In genomic region chr2:132020420-132020819, GRCm38 (mm10) we compare ENCODE assay signal across 9 mouse cellular contexts. TPM values are rescaled to one million over a fixed set of nuclear protein-coding genes. Genes with fewer than 3 reads are reported as not detected.
A peak's percentile ranks its signal among the peaks of the same experiment; 100 is the strongest.
DNase-seq lines count a peak whose midpoint lies in the region; ATAC-seq and TF ChIP-seq lines count a peak whose summit lies in the region.
"Had no signal": no experiment of that assay in that cellular context is flagged by ENCODE, and none has a peak within 500 bp of the region (broad histone marks: within the 10 kb centered on the region; RNA-seq: fewer than 3 reads in every experiment).

No protein-coding gene starts in this region.

- no peaks in the 10 kb centered on the region for H3K9me3 ChIP-seq in embryonic facial prominence, embryonic 12.5 days
- no peaks in the 10 kb centered on the region for H3K9me3 ChIP-seq in embryonic facial prominence, embryonic 10.5 days
- H3K9me3 ChIP-seq in kidney, embryonic 15.5 days (replicated peaks) = no peaks in the 10 kb centered on the region
- no peaks in the 10 kb centered on the region for H3K9me3 ChIP-seq in midbrain, embryonic 12.5 days
- H3K9me3 ChIP-seq in midbrain, postnatal 0 days (ENCODE audit: low read length) = no peaks in the 10 kb centered on the region

- no peak for TF ChIP-seq POLR2A in small intestine, adult 2 months (IDR thresholded peaks at IDR 0.05; ENCODE audit: low read depth, low read length)

- H3K27ac ChIP-seq in embryonic facial prominence, embryonic 12.5 days = peak overlapping the region; percentile 30; the same call in 1 of the 2 replicates
- no peak overlapping the region for H3K27ac ChIP-seq in embryonic facial prominence, embryonic 10.5 days (replicated peaks)
- H3K27ac ChIP-seq in kidney, embryonic 15.5 days = 0 out of 2 replicates have a peak overlapping the region, but pooled peaks have one; percentile 54
- 0 out of 2 replicates have a peak overlapping the region, but pooled peaks have one; percentile 5 for H3K27ac ChIP-seq in midbrain, embryonic 12.5 days (replicated peaks)
- H3K27ac ChIP-seq in midbrain, postnatal 0 days (ENCODE audit: low read depth, low read length) = no peak overlapping the region
- peak overlapping the region; percentile 53 for H3K27ac ChIP-seq in small intestine, adult 2 months (ENCODE audit: insufficient read depth, low read depth, low read length)

- H3K36me3 ChIP-seq in embryonic facial prominence, embryonic 12.5 days = no peaks in the 10 kb centered on the region
- no peaks in the 10 kb centered on the region for H3K36me3 ChIP-seq in embryonic facial prominence, embryonic 10.5 days (replicated peaks)
- no peaks in the 10 kb centered on the region for H3K36me3 ChIP-seq in kidney, embryonic 15.5 days
- 0 out of 2 replicates have a peak, but pooled peaks cover 5% of the 10 kb centered on the region for H3K36me3 ChIP-seq in midbrain, embryonic 12.5 days
- H3K36me3 ChIP-seq in midbrain, postnatal 0 days (ENCODE audit: insufficient read depth, low read length) = no peaks in the 10 kb centered on the region
- H3K36me3 ChIP-seq in small intestine, adult 2 months (ENCODE audit: control insufficient read depth, insufficient read depth, low read length) = no peaks in the 10 kb centered on the region

- no peak for ATAC-seq in embryonic facial prominence, embryonic 12.5 days (ENCODE audit: insufficient number of reproducible peaks, insufficient read depth, low FRiP score, low TSS enrichment)
- no peak for ATAC-seq in kidney, embryonic 15.5 days (replicated peaks; ENCODE audit: low FRiP score)
- ATAC-seq in midbrain, embryonic 12.5 days (ENCODE audit: low FRiP score, low read depth) = no peak
- no peak for ATAC-seq in midbrain, postnatal 0 days (ENCODE audit: low FRiP score)

- no peak overlapping the region for H3K9ac ChIP-seq in embryonic facial prominence, embryonic 12.5 days
- no peak overlapping the region for H3K9ac ChIP-seq in kidney, embryonic 15.5 days
- H3K9ac ChIP-seq in midbrain, embryonic 12.5 days (replicated peaks) = no peak overlapping the region
- no peak overlapping the region for H3K9ac ChIP-seq in midbrain, postnatal 0 days (replicated peaks; ENCODE audit: low read length, poor library complexity, severe bottlenecking)

- H3K4me1 ChIP-seq in embryonic facial prominence, embryonic 12.5 days = peaks cover 8% of the 10 kb centered on the region; the same call in 1 of the 2 replicates
- peaks cover 36% of the 10 kb centered on the region for H3K4me1 ChIP-seq in embryonic facial prominence, embryonic 10.5 days
- peaks cover 18% of the 10 kb centered on the region; the same call in 1 of the 2 replicates for H3K4me1 ChIP-seq in kidney, embryonic 15.5 days
- no peaks in the 10 kb centered on the region; the same call in 1 of the 2 replicates for H3K4me1 ChIP-seq in midbrain, embryonic 12.5 days
- no peaks in the 10 kb centered on the region for H3K4me1 ChIP-seq in midbrain, postnatal 0 days (ENCODE audit: insufficient read depth, low read length)
- H3K4me1 ChIP-seq in small intestine, adult 2 months (ENCODE audit: control insufficient read depth, insufficient read depth, insufficient read length, low read length) = peaks cover 7% of the 10 kb centered on the region; the same call in 1 of the 2 replicates

- no peaks in the 10 kb centered on the region for H3K27me3 ChIP-seq in embryonic facial prominence, embryonic 12.5 days
- no peaks in the 10 kb centered on the region for H3K27me3 ChIP-seq in embryonic facial prominence, embryonic 10.5 days (replicated peaks; ENCODE audit: low read depth, poor library complexity, severe bottlenecking)
- H3K27me3 ChIP-seq in kidney, embryonic 15.5 days = no peaks in the 10 kb centered on the region
- no peaks in the 10 kb centered on the region for H3K27me3 ChIP-seq in midbrain, embryonic 12.5 days
- H3K27me3 ChIP-seq in midbrain, postnatal 0 days (ENCODE audit: insufficient read depth, low read length) = no peaks in the 10 kb centered on the region
- H3K27me3 ChIP-seq in small intestine, adult 2 months (ENCODE audit: control insufficient read depth, insufficient read depth, low read length) = no peaks in the 10 kb centered on the region

- WGBS in embryonic facial prominence, embryonic 12.5 days = 83% methylated on average over 7 of the region's 7 CpGs
- 77% methylated on average over 7 of the region's 7 CpGs for WGBS in embryonic facial prominence, embryonic 10.5 days
- 52% methylated on average over 7 of the region's 7 CpGs for WGBS in kidney, embryonic 15.5 days
- WGBS in midbrain, embryonic 12.5 days = 86% methylated on average over 7 of the region's 7 CpGs
- WGBS in midbrain, postnatal 0 days = 89% methylated on average over 7 of the region's 7 CpGs
- WGBS in small intestine, adult 2 months = 75% methylated on average over 7 of the region's 7 CpGs

- H3K4me2 ChIP-seq in embryonic facial prominence, embryonic 12.5 days (replicated peaks) = no peak overlapping the region
- H3K4me2 ChIP-seq in kidney, embryonic 15.5 days = no peak overlapping the region
- no peak overlapping the region for H3K4me2 ChIP-seq in midbrain, embryonic 12.5 days (replicated peaks)
- H3K4me2 ChIP-seq in midbrain, postnatal 0 days (ENCODE audit: low read depth, low read length, poor library complexity, severe bottlenecking) = no peak overlapping the region

- no peak for TF ChIP-seq CTCF in midbrain, postnatal 0 days (IDR thresholded peaks at IDR 0.05)
- no peak for TF ChIP-seq CTCF in small intestine, adult 2 months (IDR thresholded peaks at IDR 0.05; ENCODE audit: extremely low read depth, insufficient read length, insufficient replicate concordance, low read depth, low read length)

- H3K4me3 ChIP-seq in embryonic facial prominence, embryonic 12.5 days = no peak overlapping the region
- H3K4me3 ChIP-seq in embryonic facial prominence, embryonic 10.5 days = no peak overlapping the region
- H3K4me3 ChIP-seq in kidney, embryonic 15.5 days (replicated peaks) = no peak overlapping the region
- no peak overlapping the region for H3K4me3 ChIP-seq in midbrain, embryonic 12.5 days
- H3K4me3 ChIP-seq in midbrain, postnatal 0 days (ENCODE audit: low read depth, low read length) = no peak overlapping the region
- H3K4me3 ChIP-seq in small intestine, adult 2 months (ENCODE audit: low read depth, low read length) = peak overlapping the region; percentile 40

- DNase-seq in embryonic facial prominence, embryonic 10.5 days (ENCODE audit: low spot score) = no peak
- DNase-seq in kidney, adult 9 months = no peak
- no peak for DNase-seq in midbrain, postnatal 0 days (ENCODE audit: low spot score)
- no peak for DNase-seq in T-cell, adult 2 months (ENCODE audit: low spot score)
- DNase-seq: cerebellum, adult 2 months had no signal

RNA-seq across cellular contexts. Expression of gene Rassf2, which starts 9.6 kb away (rescaled TPM):
- polyA plus RNA-seq in embryonic facial prominence, embryonic 12.5 days (2016; fragmentation: Nextera tagmentation; extraction: Ambion mirVana) = 8.5 and 9.9 TPM in 2 replicates
- 10.6 and 14.2 TPM in 2 replicates for polyA plus RNA-seq in embryonic facial prominence, embryonic 10.5 days (2016; fragmentation: Nextera tagmentation; extraction: Ambion mirVana)
- polyA plus RNA-seq in kidney, embryonic 15.5 days (2015; fragmentation: Nextera tagmentation; extraction: Ambion mirVana) = 8.4 and 11.3 TPM in 2 replicates
- 35.2 and 36.6 TPM in 2 replicates for polyA plus RNA-seq in midbrain, embryonic 12.5 days (2016; fragmentation: Nextera tagmentation; extraction: Ambion mirVana)
- 32.0 and 37.8 TPM in 2 replicates for total RNA-seq in midbrain, postnatal 0 days (2014; rRNA removed)
- polyA plus RNA-seq in midbrain, postnatal 0 days (2015; fragmentation: Nextera tagmentation; extraction: Ambion mirVana) = 15.9 and 16.7 TPM in 2 replicates
- 7.5 and 11.9 TPM in 2 replicates for polyA plus RNA-seq in small intestine, adult 2 months (2012; rRNA removed)

Comparison
In these comparisons a context has a peak if more than half of its experiments do, and no peak if none do; other contexts are left out.
1. H3K27ac ChIP-seq: peak in embryonic facial prominence, embryonic 12.5 days (single experiment), kidney, embryonic 15.5 days (single experiment), midbrain, embryonic 12.5 days (single experiment) and small intestine, adult 2 months (single experiment); none in embryonic facial prominence, embryonic 10.5 days (single experiment) and midbrain, postnatal 0 days (single experiment).